Mouse (Mus musculus) heart, embryonic 11.5 days (tissue): ENCODE measurements around the gene Racgap1. TPM values are rescaled to one million over a fixed set of nuclear protein-coding genes. Genes with fewer than 3 reads are reported as not detected.

ENCODE experiments used
- ATAC-seq: fragments of 200-750 bp; cut with Nextera tagmentation; replicated peaks from 2 replicates; pipeline ENCODE4 v1.8.0; 2017; ENCODE audit warnings: moderate library complexity; ENCODE audit not compliant: insufficient number of reproducible peaks, low FRiP score, low TSS enrichment
- H3K27ac ChIP-seq: fragments of 300-500 bp; sonication (generic); 2 replicates; pipeline ENCODE4 v1.5.1; 2014; ENCODE audit warnings: mild to moderate bottlenecking, low read depth, low read length
- H3K27me3 ChIP-seq: fragments of 300-500 bp; sonication (generic); 2 replicates; pipeline ENCODE4 v1.6.1; 2014; ENCODE audit warnings: mild to moderate bottlenecking, low read length, mixed read lengths; ENCODE audit not compliant: control insufficient read depth, insufficient read depth
- H3K36me3 ChIP-seq: fragments of 300-500 bp; sonication (generic); 2 replicates; pipeline ENCODE4 v1.6.1; 2014; ENCODE audit warnings: mild to moderate bottlenecking, low read length, moderate library complexity, mixed read lengths; ENCODE audit not compliant: control insufficient read depth, insufficient read depth
- H3K4me1 ChIP-seq: fragments of 300-500 bp; sonication (generic); 2 replicates; pipeline ENCODE4 v1.6.1; 2014; ENCODE audit warnings: low read length; ENCODE audit not compliant: control insufficient read depth, insufficient read depth
- H3K4me2 ChIP-seq: fragments of 300-500 bp; sonication (generic); 2 replicates; pipeline ENCODE4 v1.6.1; 2014; ENCODE audit warnings: mild to moderate bottlenecking, moderate library complexity
- H3K4me3 ChIP-seq: fragments of 300-500 bp; sonication (generic); 2 replicates; pipeline ENCODE4 v1.5.1; 2014; ENCODE audit warnings: low read depth, low read length
- H3K9ac ChIP-seq: fragments of 300-500 bp; sonication (generic); 2 replicates; pipeline ENCODE4 v1.6.1; 2014; ENCODE audit warnings: mild to moderate bottlenecking, low read depth, low read length, moderate library complexity
- H3K9me3 ChIP-seq: fragments of 300-500 bp; sonication (generic); replicated peaks from 2 replicates; pipeline ENCODE4 v1.6.1; 2016; ENCODE audit warnings: low read length; ENCODE audit not compliant: control insufficient read depth
- WGBS: fragments of 180-500 bp; shearing (Covaris S2); extraction: QIAGEN DNeasy Blood & Tissue Kit; methylation state at CpG from one replicate; pipeline ENCODE4 v1.1.7; 2014; ENCODE audit not compliant: insufficient replicate concordance; 5-methylcytosine and 5-hydroxymethylcytosine counted together
- polyA plus RNA-seq: library from polyadenylated mRNA; unstranded; fragments of >200 nt; fragmentation: Nextera tagmentation; extraction: Ambion mirVana; gene quantifications from 2 replicates; pipeline ENCODE4 v1.2.1, GENCODE M21; 2014

Racgap1 gene
- polyA plus RNA-seq, 1 experiment from 2014 or later: 91.8 TPM

DNA sequence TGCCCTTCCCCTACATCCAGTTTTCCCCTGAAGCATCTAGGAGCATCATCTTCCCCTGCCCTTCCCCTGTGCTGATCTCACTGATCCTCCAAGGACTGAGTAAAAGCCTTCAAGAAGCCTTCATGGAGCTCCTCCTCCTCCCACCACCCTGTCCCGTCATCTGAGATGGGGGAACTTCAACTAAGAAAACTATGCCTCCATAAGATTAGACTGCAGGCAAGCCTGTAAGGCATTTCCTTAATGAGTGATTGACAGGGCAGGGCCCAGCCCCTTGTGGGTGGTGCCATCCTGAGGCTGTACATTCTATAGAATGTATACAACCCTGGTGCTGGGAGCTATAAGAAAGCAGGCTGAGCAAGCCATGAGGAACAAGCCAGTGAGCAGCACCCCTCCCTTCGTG, 7.0 kb upstream of the Racgap1 start:
- H3K27me3 ChIP-seq: peaks cover 29% of the 10 kb centered on the region
- H3K9ac ChIP-seq: no peak overlapping the region
- 0 out of 2 replicates have a peak, but pooled peaks have one; percentile 18 for ATAC-seq

DNA sequence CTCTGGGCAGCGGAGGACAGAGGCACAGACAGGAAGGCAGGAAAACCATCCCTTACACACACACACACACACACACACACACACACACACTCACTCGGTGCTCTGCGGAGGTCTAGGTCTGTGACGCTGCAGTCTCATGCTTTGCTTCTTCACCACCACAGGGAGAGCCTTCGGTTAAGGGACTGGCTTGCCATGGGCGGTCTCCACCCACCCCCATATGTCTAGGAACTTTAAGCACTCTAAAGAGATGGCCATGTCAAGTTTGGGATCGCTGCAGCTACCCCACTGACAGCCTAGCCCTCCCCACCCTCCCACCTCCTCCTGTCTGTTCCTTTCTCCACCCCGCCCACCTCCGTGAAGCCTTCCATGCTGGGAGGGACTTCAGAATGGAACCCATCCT, 4.5 kb upstream of the Racgap1 start:
- Histone ChIP-seq H3K36me3 (no peaks in the 10 kb centered on the region), H3K4me3 (no peak overlapping the region), H3K9me3 (no peaks in the 10 kb centered on the region), H3K4me2 (no peak overlapping the region), H3K4me1 (peaks cover 10% of the 10 kb centered on the region), H3K9ac (no peak overlapping the region), H3K27me3 (peaks cover 29% of the 10 kb centered on the region), H3K27ac (no peak overlapping the region)
- 36% methylated on average over 9 of the region's 9 CpGs for WGBS
- no peak for ATAC-seq

More for the DNA sequence above, 7.0 kb upstream of the Racgap1 start:
- no peak overlapping the region for H3K4me2 ChIP-seq
- H3K9me3 ChIP-seq: no peaks in the 10 kb centered on the region
- peaks cover 18% of the 10 kb centered on the region for H3K4me1 ChIP-seq
- no peak overlapping the region for H3K4me3 ChIP-seq
- H3K27ac ChIP-seq: no peak overlapping the region
- WGBS: 41% methylated on average over 2 of the region's 2 CpGs
- H3K36me3 ChIP-seq: no peaks in the 10 kb centered on the region

DNA sequence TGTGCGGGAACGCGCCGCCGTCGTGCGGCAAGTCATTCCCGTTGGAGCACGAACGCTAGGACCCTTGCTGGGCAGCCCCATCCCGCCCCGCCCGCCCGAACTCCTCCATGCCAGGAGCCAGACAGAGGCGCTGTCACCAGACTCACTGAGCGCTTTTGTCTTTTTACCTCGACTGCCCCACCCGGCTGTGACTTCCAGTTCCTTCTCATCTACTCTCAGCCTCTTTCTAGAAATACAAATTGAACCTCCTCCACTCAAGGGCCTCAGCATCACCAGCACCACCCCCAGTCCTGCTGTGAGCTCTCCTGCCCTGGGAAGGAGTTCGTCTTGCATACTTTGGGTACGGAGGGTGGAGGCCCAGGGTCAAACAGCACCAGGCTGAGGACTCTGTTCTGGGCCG, 2.4 kb upstream of the Racgap1 start:
- Histone ChIP-seq H3K4me3 (peak overlapping the region; percentile 29), H3K36me3 (no peaks in the 10 kb centered on the region), H3K27me3 (peaks cover 29% of the 10 kb centered on the region), H3K4me2 (peak overlapping the region; percentile 66), H3K4me1 (peaks cover 27% of the 10 kb centered on the region), H3K27ac (no peak overlapping the region), H3K9me3 (no peaks in the 10 kb centered on the region), H3K9ac (peak overlapping the region; percentile 31; the same call in 1 of the 2 replicates)
- WGBS: 4% methylated on average over 21 of the region's 21 CpGs
- ATAC-seq: no peak

DNA sequence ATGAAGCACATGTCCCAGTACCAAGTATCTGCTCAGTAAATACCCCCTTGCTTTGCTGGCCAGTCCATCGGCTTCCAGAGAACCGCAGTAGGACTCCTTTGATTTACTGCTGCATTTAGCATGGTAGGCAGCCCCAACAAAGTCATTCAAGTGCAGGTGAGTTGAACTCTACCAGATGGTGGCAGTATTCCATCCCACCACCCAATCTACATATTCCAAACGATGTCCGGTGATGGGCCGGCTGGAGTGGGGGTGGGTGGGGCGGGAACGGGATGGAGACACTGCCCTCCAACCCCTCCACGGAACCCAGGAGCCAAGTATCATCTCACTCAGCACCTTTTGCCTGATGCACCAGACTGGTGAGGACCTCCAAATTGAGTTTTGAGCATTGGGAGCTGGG, 1.8 kb upstream of the Racgap1 start:
- Histone ChIP-seq H3K4me3 (peak overlapping the region; percentile 29), H3K27ac (no peak overlapping the region), H3K9me3 (no peaks in the 10 kb centered on the region), H3K4me2 (peak overlapping the region; percentile 66), H3K4me1 (peaks cover 32% of the 10 kb centered on the region), H3K9ac (no peak overlapping the region; the same call in 1 of the 2 replicates), H3K36me3 (no peaks in the 10 kb centered on the region), H3K27me3 (peaks cover 29% of the 10 kb centered on the region)
- 6% methylated on average over 8 of the region's 8 CpGs for WGBS
- ATAC-seq: no peak

DNA sequence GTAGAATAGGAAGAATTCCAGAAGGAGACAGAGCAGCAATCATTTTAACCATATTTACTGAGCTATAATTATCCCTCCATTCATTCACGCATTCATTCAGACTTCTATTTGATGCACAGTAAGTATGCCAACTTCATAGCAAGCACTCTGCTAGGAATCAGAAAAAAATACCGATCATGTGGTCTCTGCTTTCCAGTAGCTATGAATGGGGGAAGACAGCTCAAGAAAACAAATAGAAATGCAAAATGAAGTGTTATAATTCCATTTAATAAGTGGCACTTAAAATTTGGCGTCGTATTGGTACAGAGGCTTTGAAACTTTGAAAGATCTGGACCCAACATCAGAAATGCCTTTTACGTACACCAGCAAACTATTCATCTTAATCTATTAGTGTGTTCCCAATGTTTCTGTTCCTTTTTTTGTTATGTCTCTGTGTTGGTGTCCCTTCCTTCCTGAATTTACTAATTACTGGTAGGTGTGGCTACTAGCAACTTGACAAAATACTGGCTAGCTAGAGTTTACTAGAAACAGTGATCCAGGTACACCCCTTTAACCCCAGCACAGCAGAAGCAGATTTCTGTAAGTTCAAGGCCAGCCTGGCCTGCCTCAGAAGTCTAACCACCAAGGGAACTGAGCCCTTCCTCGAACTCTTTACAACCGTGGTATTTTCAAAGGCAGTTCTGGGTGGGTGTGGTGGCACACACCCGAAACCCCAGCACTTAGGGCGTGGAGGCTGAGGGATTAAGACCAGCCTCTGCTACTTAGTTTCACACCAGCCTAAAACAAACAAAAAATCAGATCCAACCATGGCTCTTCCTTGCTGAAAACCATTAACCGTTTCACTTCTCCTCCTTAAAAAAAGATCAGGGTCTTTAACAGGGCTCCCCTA, 772 bp upstream of the Racgap1 start:
- H3K9ac ChIP-seq: peak overlapping the region; percentile 92; the same call in 1 of the 2 replicates
- 72% methylated on average over 10 of the region's 10 CpGs for WGBS
- no peak for ATAC-seq

DNA sequence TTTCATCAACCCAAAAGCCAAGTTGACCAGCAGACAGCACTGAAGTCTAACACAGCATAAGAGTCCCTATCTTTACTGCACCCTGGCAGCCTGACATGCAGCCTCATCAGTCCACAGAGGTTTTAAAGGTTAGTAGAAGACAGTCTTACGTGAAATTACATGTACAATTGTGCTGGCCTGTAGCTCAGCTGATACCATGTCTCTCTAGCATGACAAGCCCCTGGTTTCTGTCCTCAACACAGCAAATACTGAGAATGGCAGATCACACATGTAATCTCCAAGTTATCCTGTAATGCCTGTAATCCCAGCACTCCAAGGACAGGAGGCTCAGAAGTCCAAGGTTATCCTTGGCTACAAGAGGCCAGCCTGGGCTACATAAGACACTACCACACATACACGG, 1.2 kb downstream of the Racgap1 start:
- peaks cover 56% of the 10 kb centered on the region for H3K4me1 ChIP-seq
- peak overlapping the region; percentile 92 for H3K9ac ChIP-seq
- no peak for ATAC-seq
- peaks cover 17% of the 10 kb centered on the region for H3K27me3 ChIP-seq
- H3K4me3 ChIP-seq: peak overlapping the region; percentile 95
- 40% methylated on average over 2 of the region's 2 CpGs for WGBS
- peak overlapping the region; percentile 77 for H3K4me2 ChIP-seq
- H3K36me3 ChIP-seq: no peaks in the 10 kb centered on the region
- H3K27ac ChIP-seq: no peak overlapping the region
- H3K9me3 ChIP-seq: no peaks in the 10 kb centered on the region

More for the DNA sequence above, 772 bp upstream of the Racgap1 start:
- Histone ChIP-seq H3K9me3 (no peaks in the 10 kb centered on the region), H3K4me2 (peak overlapping the region; percentile 77), H3K36me3 (no peaks in the 10 kb centered on the region), H3K4me1 (peaks cover 37% of the 10 kb centered on the region), H3K27ac (no peak overlapping the region), H3K4me3 (peak overlapping the region; percentile 95), H3K27me3 (peaks cover 29% of the 10 kb centered on the region)

- peak overlapping the region; percentile 77 for H3K4me2 ChIP-seq
- H3K4me3 ChIP-seq: peak overlapping the region; percentile 95
- ATAC-seq: no peak
- peaks cover 6% of the 10 kb centered on the region; the same call in 1 of the 2 replicates for H3K27me3 ChIP-seq
- peak overlapping the region; percentile 52; the same call in 1 of the 2 replicates for H3K9ac ChIP-seq
- H3K36me3 ChIP-seq: no peaks in the 10 kb centered on the region
- H3K4me1 ChIP-seq: peaks cover 63% of the 10 kb centered on the region
- H3K27ac ChIP-seq: no peak overlapping the region
- 18% methylated on average over 6 of the region's 6 CpGs for WGBS
- no peaks in the 10 kb centered on the region for H3K9me3 ChIP-seq
Observed at GRCm38 (mm10) chr15:99649067-99649761, 2.2 kb downstream of the Racgap1 start.

GRCm38 (mm10) chr15:99648326-99648725, 3.1 kb downstream of the Racgap1 start:
- Histone ChIP-seq H3K9ac (no peak overlapping the region), H3K9me3 (no peaks in the 10 kb centered on the region), H3K4me2 (peak overlapping the region; percentile 77), H3K36me3 (no peaks in the 10 kb centered on the region), H3K27me3 (no peaks in the 10 kb centered on the region; the same call in 1 of the 2 replicates), H3K4me3 (no peak overlapping the region), H3K27ac (no peak overlapping the region), H3K4me1 (peaks cover 57% of the 10 kb centered on the region)
- ATAC-seq: no peak
- WGBS: 42% methylated on average over 4 of the region's 4 CpGs
